In the genomic region with DNA sequence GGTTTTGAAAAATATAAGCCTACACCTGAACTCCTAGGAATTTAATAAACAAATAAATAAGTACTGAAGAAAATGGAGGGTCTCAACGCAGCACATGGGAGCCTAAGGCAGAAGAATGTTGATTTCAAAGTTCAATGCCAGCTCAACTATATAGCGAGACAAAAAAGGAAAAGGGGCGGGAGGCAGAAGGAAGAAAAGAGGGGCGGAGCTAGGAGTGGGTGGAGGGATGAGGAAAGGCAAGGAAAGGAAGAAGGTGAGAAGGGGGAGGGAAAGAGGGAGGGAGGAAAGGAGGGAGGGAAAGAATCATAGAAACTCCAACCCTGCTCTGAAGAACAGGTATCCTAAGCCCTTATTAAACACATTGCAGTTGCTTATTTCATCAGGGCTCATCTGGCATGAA, we compare ENCODE assay signal across 24 mouse cellular contexts.
DNase-seq lines count a peak whose midpoint lies in the region; ATAC-seq and TF ChIP-seq lines count a peak whose summit lies in the region.
"Had no signal": no experiment of that assay in that cellular context is flagged by ENCODE, and none has a peak within 500 bp of the region (broad histone marks: within the 10 kb centered on the region; RNA-seq: fewer than 3 reads in every experiment).

No protein-coding gene starts in this region.

- TF ChIP-seq CTCF in liver, postnatal 0 days (IDR thresholded peaks at IDR 0.05; ENCODE audit: low read depth), result no peak

- no peaks in the 10 kb centered on the region for H3K36me3 ChIP-seq in heart, embryonic 11.5 days (ENCODE audit: control insufficient read depth, insufficient read depth, low read length)
- no peaks in the 10 kb centered on the region for H3K36me3 ChIP-seq in heart, embryonic 10.5 days
- H3K36me3 ChIP-seq in embryonic facial prominence, embryonic 10.5 days (replicated peaks), result peaks cover 9% of the 10 kb centered on the region; the same call in 1 of the 2 replicates
- no peaks in the 10 kb centered on the region; the same call in 1 of the 2 replicates for H3K36me3 ChIP-seq in liver, postnatal 0 days (replicated peaks; ENCODE audit: insufficient read depth, low read length)
- H3K36me3 ChIP-seq: hindbrain, embryonic 10.5 days had no signal

- peak; percentile 58 for ATAC-seq in heart, embryonic 11.5 days (replicated peaks; ENCODE audit: insufficient number of reproducible peaks, low FRiP score, low TSS enrichment)
- ATAC-seq in liver, postnatal 0 days, result no peak
- ATAC-seq: activated CD4-positive, CD25-positive, alpha-beta regulatory T cell, adult 4 months; CD4-positive, CD25-positive, alpha-beta regulatory T cell, adult 4 months; midbrain, embryonic 13.5 days had no signal

- no peaks in the 10 kb centered on the region for H3K9me3 ChIP-seq in heart, embryonic 11.5 days (replicated peaks; ENCODE audit: control insufficient read depth, low read length)
- H3K9me3 ChIP-seq in heart, embryonic 10.5 days, result no peaks in the 10 kb centered on the region
- H3K9me3 ChIP-seq in embryonic facial prominence, embryonic 10.5 days, result no peaks in the 10 kb centered on the region
- no peaks in the 10 kb centered on the region for H3K9me3 ChIP-seq in liver, postnatal 0 days (ENCODE audit: low read length)
- H3K9me3 ChIP-seq: hindbrain, embryonic 10.5 days; midbrain, embryonic 13.5 days; neural tube, embryonic 13.5 days had no signal

- DNase-seq in heart, embryonic 10.5 days (ENCODE audit: low spot score), result no peak
- DNase-seq in embryonic facial prominence, embryonic 10.5 days (ENCODE audit: low spot score), result no peak
- peak; percentile 86 for DNase-seq in liver
- DNase-seq in liver, postnatal 0 days, result no peak
- no peak for DNase-seq in cerebellum, postnatal 4 days (ENCODE audit: low spot score in 2 of 2)
- no peak for DNase-seq in adrenal gland, postnatal 10 days
- DNase-seq in ovary, adult 18-20 months (ENCODE audit: low spot score), result no peak
- DNase-seq: adrenal gland, postnatal 14 days; cerebellum, adult 8-10 months; gastrocnemius, adult 2 months; kidney, adult 8-10 months; kidney, postnatal 14 days; layer of hippocampus, postnatal 36 days; left cerebral cortex, postnatal 4 days; lung, postnatal 10 days; right cerebral cortex, postnatal 14 days; thymus, postnatal 25 days had no signal

- H3K27me3 ChIP-seq in heart, embryonic 11.5 days (ENCODE audit: control insufficient read depth, insufficient read depth, low read length), result no peaks in the 10 kb centered on the region
- H3K27me3 ChIP-seq in heart, embryonic 10.5 days (ENCODE audit: insufficient read depth, poor library complexity, severe bottlenecking), result peaks cover 27% of the 10 kb centered on the region
- no peaks in the 10 kb centered on the region for H3K27me3 ChIP-seq in embryonic facial prominence, embryonic 10.5 days (replicated peaks; ENCODE audit: low read depth, poor library complexity, severe bottlenecking)
- H3K27me3 ChIP-seq in liver, postnatal 0 days (ENCODE audit: insufficient read depth, low read length), result no peaks in the 10 kb centered on the region
- H3K27me3 ChIP-seq: midbrain, embryonic 13.5 days; neural tube, embryonic 13.5 days had no signal

- peaks cover 10% of the 10 kb centered on the region; the same call in 1 of the 2 replicates for H3K4me1 ChIP-seq in heart, embryonic 11.5 days (ENCODE audit: control insufficient read depth, insufficient read depth, low read length)
- peaks cover 13% of the 10 kb centered on the region for H3K4me1 ChIP-seq in heart, embryonic 10.5 days
- H3K4me1 ChIP-seq in embryonic facial prominence, embryonic 10.5 days, result no peaks in the 10 kb centered on the region
- H3K4me1 ChIP-seq in liver, postnatal 0 days (ENCODE audit: insufficient read depth), result peaks cover 18% of the 10 kb centered on the region
- H3K4me1 ChIP-seq: hindbrain, embryonic 10.5 days; midbrain, embryonic 13.5 days; neural tube, embryonic 13.5 days had no signal

- WGBS in heart, embryonic 11.5 days (ENCODE audit: insufficient replicate concordance), result 82% methylated on average over 4 of the region's 4 CpGs
- WGBS in heart, embryonic 10.5 days, result 84% methylated on average over 4 of the region's 4 CpGs
- 85% methylated on average over 4 of the region's 4 CpGs for WGBS in embryonic facial prominence, embryonic 10.5 days
- 81% methylated on average over 4 of the region's 4 CpGs for WGBS in liver, postnatal 0 days (ENCODE audit: insufficient replicate concordance)

- no peak overlapping the region for H3K4me3 ChIP-seq in heart, embryonic 11.5 days (ENCODE audit: low read depth, low read length)
- H3K4me3 ChIP-seq in heart, embryonic 10.5 days, result no peak overlapping the region
- H3K4me3 ChIP-seq in embryonic facial prominence, embryonic 10.5 days, result no peak overlapping the region
- H3K4me3 ChIP-seq in liver, postnatal 0 days (ENCODE audit: low read depth, low read length), result no peak overlapping the region
- H3K4me3 ChIP-seq: gastrocnemius, adult 2 months; hindbrain, embryonic 10.5 days; layer of hippocampus, adult 2 months; midbrain, embryonic 13.5 days; neural tube, embryonic 13.5 days had no signal

- no peak overlapping the region for H3K9ac ChIP-seq in heart, embryonic 11.5 days (ENCODE audit: low read depth, low read length)
- no peak overlapping the region for H3K9ac ChIP-seq in liver, postnatal 0 days (replicated peaks)
- H3K9ac ChIP-seq: midbrain, embryonic 13.5 days; neural tube, embryonic 13.5 days had no signal

- TF ChIP-seq EP300 in liver, postnatal 0 days (IDR thresholded peaks at IDR 0.05; ENCODE audit: low read depth), result no peak

- no peak overlapping the region for H3K4me2 ChIP-seq in heart, embryonic 11.5 days
- no peak overlapping the region for H3K4me2 ChIP-seq in liver, postnatal 0 days (ENCODE audit: low read depth, low read length)
- H3K4me2 ChIP-seq: midbrain, embryonic 13.5 days; neural tube, embryonic 13.5 days had no signal

- no peak overlapping the region for H3K27ac ChIP-seq in heart, embryonic 11.5 days (ENCODE audit: low read depth, low read length)
- no peak overlapping the region for H3K27ac ChIP-seq in heart, embryonic 10.5 days
- H3K27ac ChIP-seq in embryonic facial prominence, embryonic 10.5 days (replicated peaks), result 0 out of 2 replicates have a peak overlapping the region, but pooled peaks have one; percentile 4
- H3K27ac ChIP-seq in liver, postnatal 0 days (ENCODE audit: low read depth), result peak overlapping the region; percentile 8; the same call in 1 of the 2 replicates
- H3K27ac ChIP-seq: gastrocnemius, adult 2 months; hindbrain, embryonic 10.5 days; layer of hippocampus, adult 2 months; midbrain, embryonic 13.5 days; neural tube, embryonic 13.5 days had no signal

Comparison
In these comparisons a context has a peak if more than half of its experiments do, and no peak if none do; other contexts are left out.
1. H3K27ac ChIP-seq: peak in embryonic facial prominence, embryonic 10.5 days (single experiment) and liver, postnatal 0 days (single experiment); none in heart, embryonic 11.5 days (single experiment) and heart, embryonic 10.5 days (single experiment).